Mouse (Mus musculus): ENCODE results near the gene Gm36210. TPM values are rescaled to one million over a fixed set of nuclear protein-coding genes. Genes with fewer than 3 reads are reported as not detected.

Gene Gm36210
- polyA plus RNA-seq, 1 experiment: not detected

- no peak for DNase-seq (ENCODE audit: low read depth)
These were observed 16.7 kb upstream of the Gm36210 start for GRCm38 (mm10) chr7:4922931-4923565.

- no peak for DNase-seq (ENCODE audit: low read depth)
These were observed 16.2 kb upstream of the Gm36210 start for GRCm38 (mm10) chr7:4922508-4922907.

GRCm38 (mm10) chr7:4921824-4922482 is 15.6 kb upstream of the Gm36210 start, which contains the start of gene Nat14:
Gene Nat14, plus strand, starts transcription at chr7:4922028.
- no peak for DNase-seq (ENCODE audit: low read depth)

GRCm38 (mm10) chr7:4920976-4921823 is 14.9 kb upstream of the Gm36210 start:
- DNase-seq (ENCODE audit: low read depth): no peak

GRCm38 (mm10) chr7:4920496-4920895 is 14.2 kb upstream of the Gm36210 start:
- DNase-seq (ENCODE audit: low read depth): no peak

- no peak for DNase-seq (ENCODE audit: low read depth)
These were observed 13.7 kb upstream of the Gm36210 start for GRCm38 (mm10) chr7:4919971-4920370.

DNA sequence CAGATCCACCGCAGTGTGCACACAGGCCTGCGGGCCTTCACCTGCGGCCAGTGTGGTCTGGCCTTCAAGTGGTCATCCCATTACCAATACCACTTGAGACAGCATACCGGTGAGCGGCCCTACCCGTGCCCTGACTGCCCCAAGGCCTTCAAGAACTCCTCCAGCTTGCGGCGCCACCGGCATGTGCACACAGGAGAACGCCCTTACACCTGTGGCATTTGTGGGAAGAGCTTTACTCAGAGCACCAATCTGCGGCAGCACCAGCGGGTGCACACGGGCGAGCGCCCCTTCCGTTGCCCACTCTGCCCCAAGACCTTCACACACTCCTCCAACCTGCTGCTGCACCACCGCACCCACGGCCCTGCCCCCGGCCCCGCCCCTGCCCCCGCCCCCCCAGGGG is 12.8 kb upstream of the Gm36210 start:
- no peak for DNase-seq (ENCODE audit: low read depth)

DNA sequence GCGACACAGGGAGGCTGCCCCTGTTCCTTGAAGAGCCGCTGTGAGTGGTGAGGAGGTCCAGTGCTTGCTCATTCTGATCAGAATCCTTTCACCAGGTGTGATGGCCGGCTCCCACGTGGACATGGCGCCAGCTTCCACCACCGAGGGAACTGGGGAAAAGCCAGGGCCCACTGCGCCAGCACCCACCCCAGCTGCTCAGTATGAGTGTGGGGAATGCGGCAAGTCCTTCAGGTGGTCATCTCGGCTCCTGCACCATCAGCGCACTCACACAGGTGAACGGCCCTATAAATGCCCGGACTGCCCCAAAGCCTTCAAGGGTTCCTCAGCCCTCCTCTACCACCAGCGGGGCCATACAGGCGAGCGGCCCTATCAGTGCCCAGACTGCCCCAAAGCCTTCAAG is 12.4 kb upstream of the Gm36210 start:
- DNase-seq (ENCODE audit: low read depth): no peak

DNA sequence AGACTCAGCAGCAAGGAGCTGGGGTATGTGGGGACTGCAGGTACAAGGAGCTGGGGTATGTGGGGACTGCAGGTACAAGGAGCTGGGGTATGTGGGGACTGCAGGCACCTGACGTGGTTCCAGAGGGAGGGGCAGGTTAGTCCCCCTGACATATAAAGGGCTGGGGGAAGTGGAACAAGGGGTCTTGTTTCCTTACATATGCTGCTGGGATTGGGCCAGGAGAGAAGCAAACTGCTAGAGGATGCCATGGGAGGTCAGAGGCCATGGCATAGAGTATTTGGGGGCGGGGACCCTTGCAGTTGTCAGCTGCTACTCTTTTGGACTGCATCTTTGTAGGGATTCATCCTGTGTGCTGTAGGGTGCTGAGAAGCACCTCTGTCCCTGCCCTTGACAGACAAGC is 11.2 kb upstream of the Gm36210 start:
- DNase-seq (ENCODE audit: low read depth): no peak

DNA sequence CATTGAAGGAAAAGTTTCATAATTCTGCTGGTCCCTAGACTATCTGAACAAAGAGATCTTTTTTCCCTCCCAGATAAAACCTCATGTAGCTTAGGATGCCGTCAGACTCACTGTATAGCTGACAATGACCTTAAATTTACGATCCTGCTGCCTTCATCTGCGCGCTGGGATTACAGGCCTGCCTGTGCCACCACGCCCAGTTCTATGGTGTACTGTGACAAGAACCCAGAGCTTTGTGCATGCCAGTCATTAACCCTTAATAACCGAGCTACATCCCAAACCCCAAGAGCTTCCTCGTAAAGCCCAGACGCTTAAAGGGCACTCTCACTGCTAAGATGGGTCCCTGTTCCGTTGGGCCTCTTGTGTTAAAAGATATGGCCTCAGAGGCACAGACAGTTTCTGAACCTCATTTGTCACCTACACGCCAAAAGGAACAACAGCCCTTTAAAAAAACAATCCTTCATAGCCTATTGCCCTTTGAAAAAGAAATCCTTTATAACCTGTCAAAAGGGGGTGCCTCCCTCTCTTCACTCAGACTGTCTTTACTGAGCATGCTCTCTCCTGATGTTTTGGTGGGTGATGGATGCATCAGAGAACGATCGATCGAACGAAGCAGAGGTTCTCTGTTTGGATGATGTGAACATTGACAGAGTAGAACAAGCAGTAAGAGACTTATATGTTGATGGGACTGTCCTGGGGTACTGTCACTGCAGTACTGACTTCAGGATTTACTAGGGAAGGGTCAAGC is 9.5 kb upstream of the Gm36210 start:
- DNase-seq (ENCODE audit: low read depth): no peak

DNA sequence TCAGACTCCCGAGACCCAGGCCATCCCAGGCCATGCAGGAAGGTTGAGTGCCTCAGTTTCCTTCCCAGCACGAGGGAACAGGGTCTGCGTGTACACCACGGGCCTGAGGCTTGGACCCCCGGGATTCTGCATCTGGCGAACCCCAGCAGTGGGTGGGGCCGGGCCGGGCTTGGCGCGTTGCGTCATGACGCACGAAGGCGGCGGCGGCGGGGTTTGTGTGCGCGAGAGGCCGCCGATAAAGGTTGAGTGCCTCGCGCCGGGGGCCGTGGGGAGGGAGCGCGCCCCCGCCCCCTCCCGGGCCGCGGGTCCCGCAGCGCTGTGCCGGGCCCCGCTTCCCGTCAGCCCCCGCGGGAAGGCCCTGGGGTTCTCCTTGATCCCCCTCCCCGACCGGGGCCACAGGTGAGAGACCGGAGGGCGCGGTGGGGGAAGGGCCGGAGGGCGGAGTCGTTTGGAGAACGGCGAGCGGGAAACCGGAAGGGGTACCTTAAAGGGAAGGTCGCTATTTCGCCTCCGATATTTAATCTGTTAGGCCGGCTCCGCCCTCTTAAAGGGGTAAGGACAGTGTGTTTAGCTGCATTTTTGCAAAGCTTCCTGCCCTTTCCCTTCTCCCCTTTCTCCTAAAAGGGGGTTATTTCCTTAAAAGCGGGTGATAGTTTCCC is 8.8 kb upstream of the Gm36210 start, which contains the start of gene Zfp628:
TSS of gene Zfp628 (plus strand) at position 211 of the 659 bp plus-strand sequence.
- peak; percentile 52 for DNase-seq (ENCODE audit: low read depth)

GRCm38 (mm10) chr7:4912248-4912647 is 5.9 kb upstream of the Gm36210 start:
- DNase-seq (ENCODE audit: low read depth): no peak

GRCm38 (mm10) chr7:4911561-4911960 is 5.2 kb upstream of the Gm36210 start:
- no peak for DNase-seq (ENCODE audit: low read depth)

GRCm38 (mm10) chr7:4902404-4902803 is 3.9 kb downstream of the Gm36210 start:
- DNase-seq (ENCODE audit: low read depth): no peak

- DNase-seq (ENCODE audit: low read depth): no peak
These were observed 5.1 kb downstream of the Gm36210 start for GRCm38 (mm10) chr7:4901171-4901570.

DNA sequence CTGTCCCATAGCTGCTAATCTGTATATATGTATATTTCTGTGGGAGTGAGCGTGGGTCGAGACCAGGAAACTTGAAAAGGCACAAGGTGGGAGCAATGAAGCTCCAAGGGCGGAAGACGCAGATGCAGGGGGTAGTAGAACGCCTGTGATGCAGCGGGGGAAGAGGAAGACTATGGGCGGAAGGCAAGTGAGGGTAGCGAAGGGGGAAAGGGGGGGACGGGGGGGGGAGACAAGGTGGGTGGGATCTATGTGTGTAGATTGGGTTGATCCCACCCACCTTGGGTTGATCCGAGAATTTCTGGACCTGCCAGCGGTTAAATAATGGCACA is 5.8 kb downstream of the Gm36210 start:
- no peak for DNase-seq (ENCODE audit: low read depth)

DNA sequence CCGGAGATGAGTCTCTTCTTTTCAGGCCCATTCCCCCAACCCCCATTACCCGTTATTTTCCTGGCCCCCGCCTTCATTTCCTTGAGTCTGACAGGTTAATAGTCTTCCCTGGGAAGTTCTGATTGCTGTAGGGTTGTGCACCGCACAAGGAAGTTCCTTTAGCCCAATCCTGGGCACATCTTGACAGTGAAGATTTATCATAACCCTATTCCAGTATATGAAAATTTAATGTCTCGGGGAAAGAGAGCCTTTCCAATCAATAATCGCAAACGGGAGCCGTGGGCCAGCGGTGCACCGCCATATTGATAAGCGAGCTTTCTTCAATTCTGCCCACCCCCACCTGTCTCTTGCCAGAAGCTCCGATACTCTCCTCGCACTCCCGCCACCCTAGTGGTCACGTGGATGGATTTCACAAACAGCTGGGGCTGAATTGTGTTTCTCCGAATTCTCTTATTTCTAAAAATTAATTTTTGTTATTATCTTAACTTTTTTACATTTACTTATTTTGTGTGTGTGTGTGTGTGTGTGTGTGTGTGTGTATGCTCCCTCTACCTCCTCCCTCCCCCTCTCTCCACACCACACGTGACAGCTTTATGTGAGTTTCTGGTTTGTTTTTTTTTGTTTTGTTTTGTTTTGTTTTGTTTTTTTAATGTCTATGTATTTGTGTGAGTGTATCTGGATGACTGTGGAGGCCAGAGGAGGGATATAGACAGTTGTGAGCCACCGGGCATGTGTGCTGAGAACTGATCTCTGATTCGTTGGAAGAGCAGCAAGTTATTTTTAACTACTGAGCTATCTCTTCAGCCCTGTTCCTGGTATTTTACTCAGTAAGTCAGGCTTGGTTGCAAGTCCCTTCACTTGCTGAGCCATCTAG is 6.4 kb downstream of the Gm36210 start:
- DNase-seq (ENCODE audit: low read depth): no peak

DNA sequence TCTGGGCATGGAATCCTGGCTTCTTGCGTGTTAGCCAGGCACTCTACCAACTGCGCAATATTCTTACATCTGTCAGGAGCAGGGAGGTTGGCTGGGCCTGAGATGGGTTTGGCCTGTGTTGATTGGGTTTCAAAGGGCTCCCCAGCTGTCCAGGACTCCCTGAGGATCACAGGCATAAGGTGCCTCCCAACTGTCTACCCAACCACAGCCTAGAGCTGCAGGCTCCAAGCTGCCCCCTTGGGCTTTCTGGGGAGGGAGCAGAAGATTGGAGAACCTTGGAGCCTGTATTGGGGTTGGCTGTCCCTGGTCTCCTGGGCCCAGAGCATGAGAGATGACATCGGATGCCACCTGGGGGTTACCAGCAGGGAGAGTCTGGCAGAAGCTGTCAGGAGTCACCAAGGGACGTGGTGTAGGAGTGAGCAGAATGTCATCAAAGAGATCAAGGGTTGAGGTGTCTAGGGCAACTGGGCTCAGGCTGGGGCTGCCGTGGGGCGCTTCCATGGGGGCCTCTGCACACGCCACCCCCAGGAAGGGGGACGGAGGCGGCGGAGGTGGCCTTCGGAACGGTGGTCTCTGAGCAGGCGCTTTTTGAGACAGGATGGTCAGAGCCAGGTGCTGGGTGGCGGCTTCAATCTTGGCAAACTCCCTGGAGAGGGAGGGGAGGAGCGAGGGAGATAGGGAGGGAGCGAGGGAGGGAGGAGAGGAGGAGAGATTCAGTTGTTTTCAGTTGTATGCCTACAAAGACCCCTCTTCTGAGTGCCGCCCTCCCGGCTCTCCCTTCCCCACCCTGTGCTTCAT is 7.3 kb downstream of the Gm36210 start:
- no peak for DNase-seq (ENCODE audit: low read depth)

DNA sequence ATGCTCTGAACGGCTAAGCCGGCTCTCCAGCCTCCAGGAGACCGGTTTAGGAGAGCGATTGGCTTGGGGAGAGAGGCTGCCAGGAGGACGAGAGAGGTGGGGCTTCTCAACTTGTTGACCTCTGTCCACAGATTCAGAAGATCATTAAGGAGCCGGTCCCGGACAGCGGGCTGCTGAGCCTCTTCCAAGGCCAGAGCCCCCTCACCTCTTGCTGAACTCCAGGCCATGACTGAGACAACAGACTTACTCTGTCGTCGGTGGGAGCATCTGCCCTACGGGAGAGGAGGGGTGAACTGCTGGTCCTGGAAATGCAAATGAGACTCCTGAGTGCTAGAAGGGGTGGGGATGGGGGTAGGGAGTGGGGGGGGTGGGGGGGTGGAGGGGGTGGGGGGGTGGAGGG is 11.1 kb downstream of the Gm36210 start:
- no peak for DNase-seq (ENCODE audit: low read depth)

GRCm38 (mm10) chr7:4886680-4887079 is 19.6 kb downstream of the Gm36210 start:
- DNase-seq (ENCODE audit: low read depth): no peak
